Mouse (Mus musculus) cerebellum, postnatal 4 days (tissue): ENCODE results near the gene Alb.
A peak's percentile ranks its signal among the peaks of the same experiment; 100 is the strongest.

Experiments used
- DNase-seq, 2 experiments: peaks; one replicate each; pipeline ENCODE4 v3.0.0; 2022; ENCODE audit warnings: low spot score in 2 of 2, mixed read lengths in 1 of 2

Gene Alb

GRCm38 (mm10) chr5:90460619-90461018 lies at the start of gene Alb:
Gene Alb (plus strand): TSS chr5:90460897.
- no peak for DNase-seq

- no peak for DNase-seq
Measured at GRCm38 (mm10) chr5:90414142-90414924, 46.4 kb upstream of the Alb start.

- DNase-seq, result no peak
Measured at GRCm38 (mm10) chr5:90414925-90415295, 45.8 kb upstream of the Alb start.

- DNase-seq, result no peak
Measured at GRCm38 (mm10) chr5:90424625-90425024, 36.1 kb upstream of the Alb start.

- DNase-seq, result no peak
Measured at GRCm38 (mm10) chr5:90425191-90425590, 35.5 kb upstream of the Alb start.

DNA sequence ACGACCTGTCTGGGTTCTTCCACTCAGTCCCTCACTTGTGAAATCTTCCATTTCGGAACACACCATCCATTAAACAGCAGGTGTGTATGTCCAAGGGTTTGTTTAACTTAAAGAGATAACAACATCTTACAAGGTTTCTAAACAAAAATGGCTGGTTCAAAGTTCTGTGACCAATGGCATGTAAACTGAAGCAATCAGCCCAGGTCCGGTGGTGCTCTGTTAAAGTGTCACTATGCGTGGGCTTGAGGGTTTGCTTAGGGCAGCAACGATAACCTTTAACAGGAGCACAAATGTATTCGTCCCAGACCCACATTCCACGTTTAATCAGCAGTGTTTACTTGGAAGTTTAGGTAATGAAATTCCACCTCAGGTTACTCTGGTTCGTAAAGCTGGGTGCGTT lies 29.6 kb upstream of the Alb start:
- DNase-seq, result no peak

DNA sequence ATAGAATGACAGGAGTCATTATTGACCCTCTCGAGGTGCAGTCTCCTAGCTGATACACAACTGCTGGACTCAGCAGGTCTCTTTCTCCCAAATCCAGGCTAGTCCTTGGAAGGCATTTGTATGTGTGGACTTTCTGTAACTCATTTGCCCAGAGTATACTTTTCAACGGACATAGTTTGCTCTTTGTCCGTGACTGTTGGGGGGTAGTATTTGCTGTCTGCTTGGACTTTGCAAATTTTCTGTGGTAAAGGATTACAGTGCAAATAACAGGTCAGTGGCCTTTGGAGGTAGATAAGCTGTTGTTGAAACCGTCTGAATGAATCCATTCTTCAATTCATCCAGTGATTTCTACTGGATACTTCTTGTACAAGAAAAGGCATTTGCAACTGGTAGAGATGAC lies 21.5 kb upstream of the Alb start:
- DNase-seq, result no peak

- DNase-seq, result no peak
Measured at GRCm38 (mm10) chr5:90447577-90447976, 13.1 kb upstream of the Alb start.

- no peak for DNase-seq
Measured at GRCm38 (mm10) chr5:90449961-90450360, 10.7 kb upstream of the Alb start.

GRCm38 (mm10) chr5:90452711-90453110 lies 8.0 kb upstream of the Alb start:
- DNase-seq, result no peak

DNA sequence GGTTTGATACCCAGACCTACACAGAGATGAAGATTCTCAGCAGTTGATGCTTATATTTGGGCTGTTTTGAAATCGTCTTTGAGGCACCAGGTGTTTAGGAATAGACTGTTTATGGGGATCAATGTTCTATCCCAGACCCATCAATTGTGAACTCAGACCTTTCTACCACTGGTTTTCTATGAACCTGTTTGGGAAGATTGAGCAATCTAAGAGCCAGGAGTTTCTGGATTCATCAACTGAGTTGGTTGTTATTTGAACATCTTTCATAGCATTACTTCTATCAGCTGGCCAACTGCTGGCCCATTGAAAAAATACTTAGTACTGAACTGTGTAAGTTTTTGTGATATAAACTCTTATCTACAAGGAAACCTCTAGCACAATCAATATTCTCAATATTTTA lies 3.5 kb upstream of the Alb start:
- DNase-seq, result no peak

DNA sequence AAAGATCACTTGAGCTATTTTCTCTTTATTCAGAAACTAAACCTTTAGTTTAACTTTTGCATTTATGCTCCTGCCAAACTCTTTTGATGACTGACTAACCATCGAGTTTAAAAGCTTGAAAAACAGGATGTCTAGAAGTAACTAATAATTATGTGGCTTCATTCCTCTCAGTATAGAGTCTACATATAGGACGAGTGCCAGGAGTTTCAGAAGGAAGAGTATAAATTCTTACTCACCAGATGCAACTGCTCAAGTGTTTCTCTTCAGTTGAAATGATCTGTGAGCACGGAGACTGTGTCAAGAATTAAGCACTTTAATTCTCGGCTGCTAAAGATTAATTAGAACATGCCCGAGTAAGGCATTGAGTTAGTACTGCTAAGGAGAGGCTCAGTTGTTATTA lies 2.0 kb upstream of the Alb start:
- no peak for DNase-seq

DNA sequence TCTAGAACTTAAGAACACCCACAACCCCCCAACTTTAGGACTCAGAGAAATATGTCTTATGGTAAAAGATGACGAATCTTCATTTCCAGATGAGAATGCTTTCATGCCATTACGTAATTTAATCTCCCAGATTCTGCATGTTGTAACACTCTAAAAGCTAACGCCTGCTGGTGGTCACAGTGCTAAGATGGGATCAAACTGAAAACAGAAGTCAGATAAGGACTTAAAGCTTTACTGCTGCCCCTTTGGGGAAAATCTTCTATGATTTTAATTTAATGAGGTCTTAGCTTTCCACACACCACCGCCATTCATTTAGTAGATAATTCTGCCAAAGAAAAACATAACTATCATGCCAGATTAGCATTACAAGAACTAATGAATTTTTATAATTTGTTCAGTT lies 6.1 kb downstream of the Alb start:
- no peak for DNase-seq

GRCm38 (mm10) chr5:90467245-90467644 lies 6.5 kb downstream of the Alb start:
- peak in 1 of 2 experiments; percentile 6 for DNase-seq

DNA sequence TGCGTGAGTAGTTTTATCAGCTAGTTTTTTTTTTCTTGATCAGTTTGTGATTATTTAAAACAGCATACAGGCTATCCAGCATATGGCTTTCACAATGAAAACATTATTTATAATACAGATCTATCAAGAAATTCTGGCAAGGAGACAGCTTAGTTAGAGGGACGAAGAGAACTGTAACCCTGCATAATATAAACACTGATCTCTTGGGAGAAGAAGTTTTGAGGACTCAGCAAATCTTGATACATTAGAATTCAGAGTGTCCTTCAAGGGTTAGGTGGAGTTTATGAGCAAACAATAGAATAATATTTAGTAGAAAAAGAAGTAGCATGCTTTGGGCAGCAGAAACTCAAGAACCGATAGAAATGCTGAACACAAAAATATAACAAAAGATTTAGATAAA lies 10.1 kb downstream of the Alb start:
- DNase-seq, result no peak

DNA sequence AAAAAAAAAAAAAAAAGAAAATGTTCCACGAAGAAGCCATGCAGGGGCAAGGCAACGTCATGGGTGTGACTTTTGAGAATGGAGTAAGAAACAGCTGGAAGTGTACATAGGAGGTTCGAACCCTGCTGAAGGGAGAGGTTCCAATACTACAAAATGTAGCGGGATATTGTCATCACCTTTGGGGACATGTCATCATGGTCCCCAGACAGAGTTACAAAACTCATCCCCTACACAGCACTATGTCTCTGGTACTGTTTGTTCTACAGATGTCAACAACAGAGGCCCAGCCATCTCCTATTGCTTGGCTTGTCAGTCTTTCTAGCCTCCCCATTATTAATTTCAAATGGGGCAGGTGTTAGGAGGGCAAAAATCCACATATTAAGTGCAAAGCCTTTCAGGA lies 13.2 kb downstream of the Alb start:
- no peak for DNase-seq

DNA sequence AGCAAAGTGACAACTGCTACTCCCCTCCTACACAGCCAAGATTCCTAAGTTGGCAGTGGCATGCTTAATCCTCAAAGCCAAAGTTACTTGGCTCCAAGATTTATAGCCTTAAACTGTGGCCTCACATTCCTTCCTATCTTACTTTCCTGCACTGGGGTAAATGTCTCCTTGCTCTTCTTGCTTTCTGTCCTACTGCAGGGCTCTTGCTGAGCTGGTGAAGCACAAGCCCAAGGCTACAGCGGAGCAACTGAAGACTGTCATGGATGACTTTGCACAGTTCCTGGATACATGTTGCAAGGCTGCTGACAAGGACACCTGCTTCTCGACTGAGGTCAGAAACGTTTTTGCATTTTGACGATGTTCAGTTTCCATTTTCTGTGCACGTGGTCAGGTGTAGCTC lies 13.7 kb downstream of the Alb start:
- no peak for DNase-seq

- DNase-seq, result no peak
Measured at GRCm38 (mm10) chr5:90476741-90477140, 16.0 kb downstream of the Alb start.

DNA sequence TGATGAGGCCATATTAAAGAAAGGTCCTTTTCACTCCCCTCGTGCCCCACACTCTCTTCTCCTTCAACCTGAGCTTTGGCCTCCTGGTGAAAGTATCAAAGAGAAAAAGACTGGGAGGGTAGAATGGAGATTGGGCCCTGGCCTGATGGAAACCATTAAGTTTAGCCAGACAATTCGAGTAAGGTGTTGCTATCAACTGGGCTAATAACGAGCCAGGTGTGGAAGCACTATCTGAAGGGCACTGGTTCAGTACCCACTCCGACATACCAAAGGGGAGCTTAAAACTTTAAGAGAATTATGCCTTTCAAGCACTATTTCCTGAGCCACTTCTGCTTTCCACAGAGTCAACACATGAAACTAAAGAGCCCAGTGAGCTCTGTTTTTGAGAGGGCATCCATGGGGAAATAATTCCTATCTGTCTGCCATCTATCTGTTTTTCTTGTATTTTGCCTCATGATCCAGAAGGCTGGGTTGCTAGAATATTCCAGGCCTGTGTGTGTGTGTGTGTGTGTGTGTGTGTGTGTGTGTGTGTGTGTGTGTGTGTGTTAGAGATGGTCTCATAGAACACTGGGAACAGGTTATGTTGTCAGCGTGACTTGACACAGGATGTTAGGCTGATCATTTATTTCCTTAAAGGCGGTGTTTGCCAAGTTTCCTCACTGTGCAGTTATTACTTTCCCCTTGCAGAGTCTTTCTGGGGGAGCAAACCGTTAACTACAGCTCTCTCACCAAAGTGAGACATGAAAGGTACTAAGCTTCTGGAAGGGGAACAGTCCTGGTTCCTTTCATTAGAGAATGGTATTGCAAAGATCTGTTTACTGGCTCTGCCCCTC lies 16.8 kb downstream of the Alb start:
- DNase-seq, result no peak

DNA sequence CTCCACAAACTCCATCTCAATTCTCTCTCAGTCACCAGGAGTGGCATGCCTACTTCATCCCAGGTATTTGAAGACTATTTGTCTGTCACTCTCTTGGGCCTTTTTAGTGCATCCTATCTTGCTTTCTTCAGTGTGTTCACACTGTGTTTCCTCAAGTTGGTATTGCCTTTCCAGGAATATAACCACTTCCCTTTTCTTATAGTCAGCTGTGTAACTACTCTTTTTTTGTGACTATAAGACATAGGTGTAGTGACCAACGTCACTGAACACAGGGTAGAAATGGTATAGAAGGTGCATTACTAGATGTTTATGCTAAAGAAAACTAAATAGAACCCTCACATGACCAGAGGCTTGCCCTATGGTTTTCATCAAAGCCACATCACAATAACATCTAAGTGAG lies 18.2 kb downstream of the Alb start:
- no peak for DNase-seq

GRCm38 (mm10) chr5:90485597-90485996 lies 24.9 kb downstream of the Alb start:
- DNase-seq, result no peak

GRCm38 (mm10) chr5:90488323-90488722 lies 27.6 kb downstream of the Alb start:
- no peak for DNase-seq

DNA sequence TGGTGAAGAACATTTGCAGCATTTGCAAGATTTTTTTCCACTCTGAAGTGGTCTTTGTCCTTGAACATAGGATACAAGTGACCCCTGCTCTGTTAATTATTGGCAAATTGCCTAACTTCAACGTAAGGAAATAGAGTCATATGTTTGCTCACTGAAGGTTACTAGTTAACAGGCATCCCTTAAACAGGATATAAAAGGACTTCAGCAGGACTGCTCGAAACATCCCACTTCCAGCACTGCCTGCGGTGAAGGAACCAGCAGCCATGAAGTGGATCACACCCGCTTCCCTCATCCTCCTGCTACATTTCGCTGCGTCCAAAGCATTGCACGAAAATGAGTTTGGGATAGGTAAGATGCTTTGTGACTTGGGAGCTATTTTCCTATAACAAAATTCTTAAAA lies 29.8 kb downstream of the Alb start, which contains the start of gene Afp:
TSS of gene Afp (plus strand) at position 220 of the 400 bp plus-strand sequence.
- no peak for DNase-seq
